Mouse (Mus musculus) layer of hippocampus, adult 2 months (tissue): ENCODE data around the gene Gm10974. TPM values are rescaled to one million over a fixed set of nuclear protein-coding genes. Genes with fewer than 3 reads are reported as not detected.

Experiments used
- DNase-seq, 2 experiments: peaks; one replicate each; pipeline ENCODE4 v3.0.0; 2022; ENCODE audit warnings: low spot score in 2 of 2
- H3K27ac ChIP-seq: fragments of 200-600 bp; 2 replicates; pipeline ENCODE4 v1.8.1; 2022
- H3K4me3 ChIP-seq: fragments of 200-600 bp; 2 replicates; pipeline ENCODE4 v1.8.1; 2022; ENCODE audit warnings: mild to moderate bottlenecking
- CTCF ChIP-seq: fragments of 200-600 bp; conservative IDR thresholded peaks from 2 replicates; pipeline ENCODE4 v1.8.1; 2022; ENCODE audit warnings: antibody characterized with exemption, mild to moderate bottlenecking, moderate library complexity
- microRNA-seq, 2 experiments: library from miRNA; unstranded; fragments of <30 nt; microRNA quantifications; one replicate each; pipeline ENCODE4 v1.2.0; 2021
- total RNA-seq, 2 experiments: library from RNA; stranded (reverse); gene quantifications; 2 replicates each; pipeline ENCODE4 v1.2.3; 2021

Gene Gm10974
- total RNA-seq, 2 experiments from 2014 or later = not detected

- peak; percentile 99 for TF ChIP-seq CTCF
- no peak overlapping the region for H3K27ac ChIP-seq
- peak; percentile 36 to 77 for DNase-seq
- H3K4me3 ChIP-seq = no peak overlapping the region
Observed at GRCm38 (mm10) chr7:66434453-66434935, 68.8 kb downstream of the Gm10974 start.

Small RNA genes within 50 kb of the gene (microRNA-seq; reads per million reads assigned to microRNA genes)
- gene Mir7057 = 0 reads per million in 2 experiments

Other genes starting within 250 kb of the Gm10974 start
- 1 to 10 TPM; 2.5 to 3.1 TPM for gene Lrrk1, start 22.4 kb downstream of the Gm10974 start, total RNA-seq
- 1 to 10 TPM in 1 of 2 experiments, under 1 TPM in 1; 0.83 to 1.5 TPM for gene Aldh1a3, start 61.6 kb downstream of the Gm10974 start, total RNA-seq